In genomic region chr11:87763511-87763987, GRCm38 (mm10) we compare ENCODE assay signal across 8 mouse cellular contexts. TPM values are rescaled to one million over a fixed set of nuclear protein-coding genes. Genes with fewer than 3 reads are reported as not detected.
DNase-seq lines count a peak whose midpoint lies in the region; ATAC-seq and TF ChIP-seq lines count a peak whose summit lies in the region.

No protein-coding gene starts in this region.

- TF ChIP-seq POLR2A in olfactory bulb, adult 2 months (IDR thresholded peaks at IDR 0.05; ENCODE audit: insufficient read depth, low read depth, low read length) = 0 out of 2 replicates have a peak, but pooled peaks have one; percentile 17

- no peaks in the 10 kb centered on the region for H3K36me3 ChIP-seq in heart, embryonic 13.5 days
- H3K36me3 ChIP-seq in forebrain, embryonic 11.5 days (ENCODE audit: control insufficient read depth, insufficient read depth, low read length) = no peaks in the 10 kb centered on the region
- no peaks in the 10 kb centered on the region for H3K36me3 ChIP-seq in limb, embryonic 12.5 days

- DNase-seq in heart, adult 11 months = no peak
- peak; percentile 46 for DNase-seq in adrenal gland, postnatal 10 days
- DNase-seq in forebrain, embryonic 11.5 days (ENCODE audit: low spot score) = peak; percentile 81
- DNase-seq in kidney, adult 8-10 months = peak; percentile 45 to 48

- no peaks in the 10 kb centered on the region for H3K9me3 ChIP-seq in heart, embryonic 13.5 days
- no peaks in the 10 kb centered on the region for H3K9me3 ChIP-seq in forebrain, embryonic 11.5 days (ENCODE audit: control insufficient read depth, low read length)
- H3K9me3 ChIP-seq in limb, embryonic 12.5 days = no peaks in the 10 kb centered on the region

- H3K4me1 ChIP-seq in heart, embryonic 13.5 days = peaks cover 17% of the 10 kb centered on the region
- peaks cover 21% of the 10 kb centered on the region for H3K4me1 ChIP-seq in forebrain, embryonic 11.5 days (replicated peaks; ENCODE audit: control insufficient read depth, insufficient read depth, low read length)
- H3K4me1 ChIP-seq in limb, embryonic 12.5 days (replicated peaks) = peaks cover 22% of the 10 kb centered on the region
- H3K4me1 ChIP-seq in olfactory bulb, adult 2 months (ENCODE audit: control insufficient read depth, insufficient read depth, low read length) = peaks cover 21% of the 10 kb centered on the region

- H3K4me2 ChIP-seq in heart, embryonic 13.5 days = peak overlapping the region; percentile 77
- peak overlapping the region; percentile 100 for H3K4me2 ChIP-seq in forebrain, embryonic 11.5 days (ENCODE audit: low read depth, low read length, severe bottlenecking)
- H3K4me2 ChIP-seq in limb, embryonic 12.5 days = peak overlapping the region; percentile 98

- WGBS in heart, embryonic 13.5 days = 2% methylated on average over 17 of the region's 17 CpGs
- whole genome bisulfite sequencing in forebrain, embryonic 11.5 days = 1% methylated on average over 17 of the region's 17 CpGs
- 3% methylated on average over 17 of the region's 17 CpGs for WGBS in limb, embryonic 12.5 days
- WGBS in olfactory bulb, adult 2 months = under 1% methylated on average over 17 of the region's 17 CpGs

- H3K9ac ChIP-seq in heart, embryonic 13.5 days = peak overlapping the region; percentile 72; the same call in 1 of the 2 replicates
- peak overlapping the region; percentile 73 for H3K9ac ChIP-seq in forebrain, embryonic 11.5 days (ENCODE audit: low read length)
- peak overlapping the region; percentile 62; the same call in 1 of the 2 replicates for H3K9ac ChIP-seq in limb, embryonic 12.5 days (replicated peaks)

- peak overlapping the region; percentile 49 for H3K4me3 ChIP-seq in heart, embryonic 13.5 days
- H3K4me3 ChIP-seq in forebrain, embryonic 11.5 days (ENCODE audit: low read depth, low read length) = peak overlapping the region; percentile 59
- H3K4me3 ChIP-seq in limb, embryonic 12.5 days (replicated peaks) = peak overlapping the region; percentile 55
- peak overlapping the region; percentile 63 for H3K4me3 ChIP-seq in olfactory bulb, adult 2 months (ENCODE audit: insufficient read depth, low read depth, low read length)

- no peak for ATAC-seq in heart, embryonic 13.5 days (ENCODE audit: extremely low read depth, insufficient number of reproducible peaks, low FRiP score, low TSS enrichment)
- peak; percentile 67 for ATAC-seq in forebrain, embryonic 11.5 days (replicated peaks; ENCODE audit: low FRiP score)
- 0 out of 2 replicates have a peak, but pooled peaks have one; percentile 6 for ATAC-seq in limb, embryonic 12.5 days (ENCODE audit: insufficient number of reproducible peaks, insufficient read depth, low FRiP score, low TSS enrichment, low read depth)
- ATAC-seq in erythroid progenitor cell, adult 5-6 weeks (replicated peaks; ENCODE audit: low FRiP score, poor library complexity, severe bottlenecking) = no peak

- no peak overlapping the region for H3K27ac ChIP-seq in heart, embryonic 13.5 days (replicated peaks)
- H3K27ac ChIP-seq in forebrain, embryonic 11.5 days (ENCODE audit: low read depth, low read length) = peak overlapping the region; percentile 41; the same call in 1 of the 2 replicates
- H3K27ac ChIP-seq in limb, embryonic 12.5 days = no peak overlapping the region
- H3K27ac ChIP-seq in olfactory bulb, adult 2 months (ENCODE audit: insufficient read depth, low read depth, low read length) = peak overlapping the region; percentile 90

- peak; percentile 14; the same call in 1 of the 2 replicates for TF ChIP-seq CTCF in olfactory bulb, adult 2 months (IDR thresholded peaks at IDR 0.05; ENCODE audit: insufficient read depth, low read depth, low read length)

- peaks cover 100% of the 10 kb centered on the region for H3K27me3 ChIP-seq in heart, embryonic 13.5 days (replicated peaks)
- peaks cover 47% of the 10 kb centered on the region for H3K27me3 ChIP-seq in forebrain, embryonic 11.5 days (ENCODE audit: control insufficient read depth, insufficient read depth, low read length)
- peaks cover 94% of the 10 kb centered on the region for H3K27me3 ChIP-seq in limb, embryonic 12.5 days

RNA-seq across cellular contexts. Expression of gene Tspoap1, which starts 3.2 kb away (rescaled TPM):
- 0.47 and 0.51 TPM in 2 replicates for polyA plus RNA-seq in heart, embryonic 13.5 days (2015; fragmentation: Nextera tagmentation; extraction: Ambion mirVana)
- total RNA-seq in adrenal gland, postnatal 10 days (2021) = 1 to 10 TPM; 1.8 to 4.2 TPM
- 18.8 and 19.9 TPM in 2 replicates for polyA plus RNA-seq in forebrain, embryonic 11.5 days (2014; fragmentation: Nextera tagmentation; extraction: Ambion mirVana)
- polyA plus RNA-seq in limb, embryonic 12.5 days (2016; fragmentation: Nextera tagmentation; extraction: Ambion mirVana) = 5.7 and 5.9 TPM in 2 replicates
- not detected in 2 replicates for polyA plus RNA-seq in olfactory bulb, adult 2 months (2012; ENCODE audit: insufficient read depth, insufficient read length, low replicate concordance, missing spikeins)
- 6.7 and 8.6 TPM in 2 replicates for total RNA-seq in erythroid progenitor cell, adult 5-6 weeks (2015; ENCODE audit: low replicate concordance)
- 9.2 and 21.3 TPM in 2 replicates for total RNA-seq in erythroid progenitor cell, adult 5-6 weeks (2017; ENCODE audit: low replicate concordance)

RNA-seq across cellular contexts. Expression of gene Supt4a, which starts 26.2 kb away (rescaled TPM):
- polyA plus RNA-seq in heart, embryonic 13.5 days (2015; fragmentation: Nextera tagmentation; extraction: Ambion mirVana) = 104 and 115 TPM in 2 replicates
- 10 to 100 TPM; 67.8 to 77.6 TPM for total RNA-seq in adrenal gland, postnatal 10 days (2021)
- 132 and 133 TPM in 2 replicates for polyA plus RNA-seq in forebrain, embryonic 11.5 days (2014; fragmentation: Nextera tagmentation; extraction: Ambion mirVana)
- 167 TPM in 2 replicates for polyA plus RNA-seq in limb, embryonic 12.5 days (2016; fragmentation: Nextera tagmentation; extraction: Ambion mirVana)
- not detected in 2 replicates for polyA plus RNA-seq in olfactory bulb, adult 2 months (2012; ENCODE audit: insufficient read depth, insufficient read length, low replicate concordance, missing spikeins)
- total RNA-seq in erythroid progenitor cell, adult 5-6 weeks (2015; ENCODE audit: low replicate concordance) = 101 and 170 TPM in 2 replicates
- 27.0 and 66.5 TPM in 2 replicates for total RNA-seq in erythroid progenitor cell, adult 5-6 weeks (2017; ENCODE audit: low replicate concordance)

RNA-seq across cellular contexts. Expression of gene Mpo, which starts 29.8 kb away (rescaled TPM):
- polyA plus RNA-seq in heart, embryonic 13.5 days (2015; fragmentation: Nextera tagmentation; extraction: Ambion mirVana) = 2.1 and 8.2 TPM in 2 replicates
- 1 to 10 TPM; 4.8 to 6.2 TPM for total RNA-seq in adrenal gland, postnatal 10 days (2021)
- 3.6 and 3.9 TPM in 2 replicates for polyA plus RNA-seq in forebrain, embryonic 11.5 days (2014; fragmentation: Nextera tagmentation; extraction: Ambion mirVana)
- polyA plus RNA-seq in limb, embryonic 12.5 days (2016; fragmentation: Nextera tagmentation; extraction: Ambion mirVana) = 1.7 and 2.6 TPM in 2 replicates
- not detected in 2 replicates for polyA plus RNA-seq in olfactory bulb, adult 2 months (2012; ENCODE audit: insufficient read depth, insufficient read length, low replicate concordance, missing spikeins)
- total RNA-seq in erythroid progenitor cell, adult 5-6 weeks (2015; ENCODE audit: low replicate concordance) = 946 and 1,145 TPM in 2 replicates
- 341 and 501 TPM in 2 replicates for total RNA-seq in erythroid progenitor cell, adult 5-6 weeks (2017; ENCODE audit: low replicate concordance)

Comparison
In these comparisons a context has a peak if more than half of its experiments do, and no peak if none do; other contexts are left out.
1. ATAC-seq: peak in forebrain, embryonic 11.5 days (single experiment) and limb, embryonic 12.5 days (single experiment); none in heart, embryonic 13.5 days (single experiment) and erythroid progenitor cell, adult 5-6 weeks (single experiment).
2. H3K27ac ChIP-seq: peak in forebrain, embryonic 11.5 days (single experiment) and olfactory bulb, adult 2 months (single experiment); none in heart, embryonic 13.5 days (single experiment) and limb, embryonic 12.5 days (single experiment).
3. RNA of gene Supt4a, which starts 26.2 kb away (polyA plus RNA-seq): 167 TPM in limb, embryonic 12.5 days, 132 to 133 TPM in forebrain, embryonic 11.5 days and 104 to 115 TPM in heart, embryonic 13.5 days; not detected in olfactory bulb, adult 2 months; every median in the first group is over 100 times any median in the second.
4. Peak in every context shown above with its lines, with median percentiles within 50 percentile points of each other: H3K4me2 ChIP-seq, H3K4me3 ChIP-seq and H3K9ac ChIP-seq.